Mouse (Mus musculus): ENCODE measurements around the gene Gjc2. TPM values are rescaled to one million over a fixed set of nuclear protein-coding genes. Genes with fewer than 3 reads are reported as not detected.

The Gjc2 gene
- polyA plus RNA-seq, 1 experiment from 2014 or later: 0.36 TPM

- WGBS: 71% methylated on average over 2 of the region's 2 CpGs
- ATAC-seq (ENCODE audit: insufficient number of reproducible peaks, insufficient read depth, low FRiP score, low read depth): no peak
- H3K27ac ChIP-seq (ENCODE audit: low read length): no peak overlapping the region
Measured at GRCm38 (mm10) chr11:59225167-59225566, 42.2 kb upstream of the Gjc2 start.

GRCm38 (mm10) chr11:59224470-59224869 lies 41.5 kb upstream of the Gjc2 start:
- 54% methylated on average over 2 of the region's 2 CpGs for WGBS
- Histone ChIP-seq H3K27ac (ENCODE audit: low read length) (no peak overlapping the region), H3K36me3 (ENCODE audit: control insufficient read depth, insufficient read depth, low read length) (peaks cover 6% of the 10 kb centered on the region), H3K4me1 (ENCODE audit: control insufficient read depth, insufficient read depth, low read length) (peaks cover 28% of the 10 kb centered on the region), H3K4me3 (ENCODE audit: low read depth, low read length) (no peak overlapping the region), H3K9ac (replicated peaks; ENCODE audit: low read depth, low read length) (no peak overlapping the region), H3K27me3 (ENCODE audit: control insufficient read depth, insufficient read depth, low read length) (no peaks in the 10 kb centered on the region), H3K4me2 (replicated peaks; ENCODE audit: low read depth, low read length) (no peak overlapping the region), H3K9me3 (ENCODE audit: control insufficient read depth, low read depth, low read length) (no peaks in the 10 kb centered on the region)
- no peak for ATAC-seq (ENCODE audit: insufficient number of reproducible peaks, insufficient read depth, low FRiP score, low read depth)

More at GRCm38 (mm10) chr11:59225167-59225566, 42.2 kb upstream of the Gjc2 start:
- H3K9ac ChIP-seq (replicated peaks; ENCODE audit: low read depth, low read length): no peak overlapping the region
- no peaks in the 10 kb centered on the region for H3K9me3 ChIP-seq (ENCODE audit: control insufficient read depth, low read depth, low read length)
- peaks cover 28% of the 10 kb centered on the region for H3K4me1 ChIP-seq (ENCODE audit: control insufficient read depth, insufficient read depth, low read length)
- no peaks in the 10 kb centered on the region for H3K27me3 ChIP-seq (ENCODE audit: control insufficient read depth, insufficient read depth, low read length)
- peak overlapping the region; percentile 82; the same call in 1 of the 2 replicates for H3K4me2 ChIP-seq (replicated peaks; ENCODE audit: low read depth, low read length)
- no peak overlapping the region; the same call in 1 of the 2 replicates for H3K4me3 ChIP-seq (ENCODE audit: low read depth, low read length)
- peaks cover 6% of the 10 kb centered on the region for H3K36me3 ChIP-seq (ENCODE audit: control insufficient read depth, insufficient read depth, low read length)

- no peaks in the 10 kb centered on the region for H3K27me3 ChIP-seq (ENCODE audit: control insufficient read depth, insufficient read depth, low read length)
- H3K9ac ChIP-seq (replicated peaks; ENCODE audit: low read depth, low read length): no peak overlapping the region
- peaks cover 6% of the 10 kb centered on the region for H3K36me3 ChIP-seq (ENCODE audit: control insufficient read depth, insufficient read depth, low read length)
- ATAC-seq (ENCODE audit: insufficient number of reproducible peaks, insufficient read depth, low FRiP score, low read depth): no peak
- no peak overlapping the region for H3K4me2 ChIP-seq (replicated peaks; ENCODE audit: low read depth, low read length)
- H3K4me3 ChIP-seq (ENCODE audit: low read depth, low read length): no peak overlapping the region
- H3K9me3 ChIP-seq (ENCODE audit: control insufficient read depth, low read depth, low read length): no peaks in the 10 kb centered on the region
- WGBS: 82% methylated on average over 3 of the region's 3 CpGs
- peaks cover 28% of the 10 kb centered on the region for H3K4me1 ChIP-seq (ENCODE audit: control insufficient read depth, insufficient read depth, low read length)
- H3K27ac ChIP-seq (ENCODE audit: low read length): no peak overlapping the region
Measured at GRCm38 (mm10) chr11:59224025-59224424, 41.0 kb upstream of the Gjc2 start.

GRCm38 (mm10) chr11:59222306-59222705 lies 39.3 kb upstream of the Gjc2 start:
- Histone ChIP-seq H3K27ac (ENCODE audit: low read length) (no peak overlapping the region), H3K9me3 (ENCODE audit: control insufficient read depth, low read depth, low read length) (no peaks in the 10 kb centered on the region), H3K27me3 (ENCODE audit: control insufficient read depth, insufficient read depth, low read length) (no peaks in the 10 kb centered on the region), H3K36me3 (ENCODE audit: control insufficient read depth, insufficient read depth, low read length) (peaks cover 11% of the 10 kb centered on the region), H3K4me3 (ENCODE audit: low read depth, low read length) (no peak overlapping the region), H3K9ac (replicated peaks; ENCODE audit: low read depth, low read length) (no peak overlapping the region), H3K4me1 (ENCODE audit: control insufficient read depth, insufficient read depth, low read length) (peaks cover 34% of the 10 kb centered on the region), H3K4me2 (replicated peaks; ENCODE audit: low read depth, low read length) (no peak overlapping the region)
- WGBS: 86% methylated on average over 4 of the region's 4 CpGs
- ATAC-seq (ENCODE audit: insufficient number of reproducible peaks, insufficient read depth, low FRiP score, low read depth): no peak

- Histone ChIP-seq H3K27ac (ENCODE audit: low read length) (no peak overlapping the region), H3K9ac (replicated peaks; ENCODE audit: low read depth, low read length) (no peak overlapping the region), H3K4me2 (replicated peaks; ENCODE audit: low read depth, low read length) (no peak overlapping the region), H3K9me3 (ENCODE audit: control insufficient read depth, low read depth, low read length) (no peaks in the 10 kb centered on the region), H3K4me1 (ENCODE audit: control insufficient read depth, insufficient read depth, low read length) (peaks cover 36% of the 10 kb centered on the region), H3K27me3 (ENCODE audit: control insufficient read depth, insufficient read depth, low read length) (no peaks in the 10 kb centered on the region), H3K36me3 (ENCODE audit: control insufficient read depth, insufficient read depth, low read length) (peaks cover 11% of the 10 kb centered on the region), H3K4me3 (ENCODE audit: low read depth, low read length) (no peak overlapping the region)
- ATAC-seq (ENCODE audit: insufficient number of reproducible peaks, insufficient read depth, low FRiP score, low read depth): no peak
Measured at GRCm38 (mm10) chr11:59221604-59222003, 38.6 kb upstream of the Gjc2 start.

GRCm38 (mm10) chr11:59219064-59219463 lies 36.1 kb upstream of the Gjc2 start:
- Histone ChIP-seq H3K9me3 (ENCODE audit: control insufficient read depth, low read depth, low read length) (no peaks in the 10 kb centered on the region), H3K9ac (replicated peaks; ENCODE audit: low read depth, low read length) (no peak overlapping the region), H3K27ac (ENCODE audit: low read length) (peak overlapping the region; percentile 62; the same call in 1 of the 2 replicates), H3K4me3 (ENCODE audit: low read depth, low read length) (no peak overlapping the region), H3K4me1 (ENCODE audit: control insufficient read depth, insufficient read depth, low read length) (peaks cover 19% of the 10 kb centered on the region; the same call in 1 of the 2 replicates), H3K36me3 (ENCODE audit: control insufficient read depth, insufficient read depth, low read length) (peaks cover 18% of the 10 kb centered on the region), H3K4me2 (replicated peaks; ENCODE audit: low read depth, low read length) (peak overlapping the region; percentile 15; the same call in 1 of the 2 replicates), H3K27me3 (ENCODE audit: control insufficient read depth, insufficient read depth, low read length) (no peaks in the 10 kb centered on the region)
- ATAC-seq (ENCODE audit: insufficient number of reproducible peaks, insufficient read depth, low FRiP score, low read depth): no peak

- Histone ChIP-seq H3K9me3 (ENCODE audit: control insufficient read depth, low read depth, low read length) (no peaks in the 10 kb centered on the region), H3K4me2 (replicated peaks; ENCODE audit: low read depth, low read length) (peak overlapping the region; percentile 15), H3K27ac (ENCODE audit: low read length) (peak overlapping the region; percentile 62; the same call in 1 of the 2 replicates), H3K4me1 (ENCODE audit: control insufficient read depth, insufficient read depth, low read length) (peaks cover 16% of the 10 kb centered on the region; the same call in 1 of the 2 replicates), H3K27me3 (ENCODE audit: control insufficient read depth, insufficient read depth, low read length) (no peaks in the 10 kb centered on the region), H3K36me3 (ENCODE audit: control insufficient read depth, insufficient read depth, low read length) (peaks cover 15% of the 10 kb centered on the region), H3K9ac (replicated peaks; ENCODE audit: low read depth, low read length) (no peak overlapping the region), H3K4me3 (ENCODE audit: low read depth, low read length) (no peak overlapping the region)
- ATAC-seq (ENCODE audit: insufficient number of reproducible peaks, insufficient read depth, low FRiP score, low read depth): peak; percentile 78
- 76% methylated on average over 4 of the region's 4 CpGs for WGBS
Measured at GRCm38 (mm10) chr11:59218389-59218998, 35.5 kb upstream of the Gjc2 start.

- Histone ChIP-seq H3K4me1 (ENCODE audit: control insufficient read depth, insufficient read depth, low read length) (peaks cover 12% of the 10 kb centered on the region; the same call in 1 of the 2 replicates), H3K36me3 (ENCODE audit: control insufficient read depth, insufficient read depth, low read length) (peaks cover 22% of the 10 kb centered on the region)
- WGBS: 83% methylated on average over 3 of the region's 3 CpGs
Measured at GRCm38 (mm10) chr11:59216955-59217354, 33.9 kb upstream of the Gjc2 start.

More at GRCm38 (mm10) chr11:59216955-59217354, 33.9 kb upstream of the Gjc2 start:
- no peak overlapping the region for H3K9ac ChIP-seq (replicated peaks; ENCODE audit: low read depth, low read length)
- H3K27me3 ChIP-seq (ENCODE audit: control insufficient read depth, insufficient read depth, low read length): no peaks in the 10 kb centered on the region
- no peak overlapping the region for H3K27ac ChIP-seq (ENCODE audit: low read length)
- H3K4me3 ChIP-seq (ENCODE audit: low read depth, low read length): no peak overlapping the region
- ATAC-seq (ENCODE audit: insufficient number of reproducible peaks, insufficient read depth, low FRiP score, low read depth): no peak
- H3K4me2 ChIP-seq (replicated peaks; ENCODE audit: low read depth, low read length): no peak overlapping the region
- no peaks in the 10 kb centered on the region for H3K9me3 ChIP-seq (ENCODE audit: control insufficient read depth, low read depth, low read length)
